Mouse (Mus musculus): ENCODE measurements around the gene Fank1. TPM values are rescaled to one million over a fixed set of nuclear protein-coding genes. Genes with fewer than 3 reads are reported as not detected.

Fank1 gene
- total RNA-seq, 2 experiments from 2014 or later = not detected

DNA sequence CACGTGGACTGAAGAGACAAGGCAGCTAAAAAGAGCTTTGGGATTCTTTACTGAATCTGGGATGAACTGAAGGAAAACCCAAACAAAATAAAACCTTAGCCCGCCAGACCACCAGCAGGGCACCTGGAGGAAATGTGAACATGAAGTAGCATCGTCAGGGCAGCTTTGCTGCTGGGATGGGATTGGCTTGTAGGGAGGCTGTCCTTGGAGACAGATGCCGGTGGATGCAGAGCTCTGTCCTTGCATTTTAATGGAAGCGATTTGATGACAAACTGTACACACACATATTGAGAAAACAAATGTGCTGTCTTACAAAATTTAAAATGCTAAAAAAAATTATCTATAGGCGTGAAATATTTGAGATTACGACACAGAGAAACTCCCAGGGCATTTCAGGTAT, 36.3 kb downstream of the Fank1 start:
- no peak for ATAC-seq (replicated peaks; ENCODE audit: low FRiP score, low TSS enrichment, poor library complexity, severe bottlenecking)

DNA sequence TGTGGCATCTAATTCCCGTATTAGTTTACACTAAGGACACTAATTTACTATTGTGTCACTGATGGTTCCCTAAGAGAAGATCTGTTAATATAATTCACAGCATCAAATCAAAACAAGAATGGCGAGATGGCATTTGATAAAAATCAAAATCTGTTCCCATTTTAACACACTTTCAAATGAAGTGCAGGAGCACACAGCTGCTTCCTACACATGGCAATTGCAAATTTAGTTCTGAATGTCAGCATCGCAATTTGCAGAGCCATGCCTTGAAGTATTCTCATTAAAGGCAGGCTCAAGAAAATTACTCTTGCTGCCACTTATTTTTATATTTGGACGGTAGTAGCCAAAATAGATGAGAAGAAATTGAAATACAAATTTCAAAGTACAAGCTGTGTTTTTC, 36.7 kb downstream of the Fank1 start:
- ATAC-seq (replicated peaks; ENCODE audit: low FRiP score, low TSS enrichment, poor library complexity, severe bottlenecking) = no peak

DNA sequence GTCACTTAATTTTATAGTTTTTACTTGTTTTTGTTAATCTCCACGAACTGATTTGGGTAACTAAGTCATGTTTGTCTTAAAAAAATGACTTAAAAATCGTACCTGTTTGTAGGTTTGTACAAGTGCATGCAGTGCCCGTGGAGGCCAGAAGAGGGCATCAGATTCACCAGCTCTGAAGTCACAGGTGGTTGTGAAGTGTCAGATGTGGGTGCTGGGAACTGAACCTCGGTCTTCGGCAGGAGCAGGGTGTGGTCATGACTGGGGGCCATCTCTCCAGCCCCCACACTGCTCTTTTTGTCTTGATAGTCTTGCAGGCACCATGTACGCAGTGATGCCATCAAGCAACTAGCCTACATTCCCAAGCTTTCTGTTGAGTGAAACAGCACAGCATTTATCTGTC, 47.1 kb downstream of the Fank1 start:
- no peak for ATAC-seq (replicated peaks; ENCODE audit: low FRiP score, low TSS enrichment, poor library complexity, severe bottlenecking)

DNA sequence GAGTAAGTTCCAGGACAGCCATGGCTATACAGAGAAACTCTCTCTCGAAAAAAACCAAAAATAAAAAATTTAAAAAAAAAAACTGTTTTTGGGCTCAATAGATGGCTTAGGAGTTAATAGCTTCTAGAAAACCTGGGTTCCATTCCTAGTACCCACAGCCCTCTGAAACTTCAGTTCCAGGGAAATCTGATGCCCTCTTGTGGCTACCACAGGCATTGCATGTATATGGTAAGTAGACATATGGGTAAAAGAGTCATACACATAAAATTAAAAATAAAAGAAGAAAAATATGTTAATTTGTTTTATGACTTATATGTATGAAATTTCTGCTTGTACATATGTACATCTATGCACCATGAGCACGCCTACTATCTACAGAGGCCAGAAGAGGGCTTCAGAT, 47.9 kb downstream of the Fank1 start:
- no peak for ATAC-seq (replicated peaks; ENCODE audit: low FRiP score, low TSS enrichment, poor library complexity, severe bottlenecking)

DNA sequence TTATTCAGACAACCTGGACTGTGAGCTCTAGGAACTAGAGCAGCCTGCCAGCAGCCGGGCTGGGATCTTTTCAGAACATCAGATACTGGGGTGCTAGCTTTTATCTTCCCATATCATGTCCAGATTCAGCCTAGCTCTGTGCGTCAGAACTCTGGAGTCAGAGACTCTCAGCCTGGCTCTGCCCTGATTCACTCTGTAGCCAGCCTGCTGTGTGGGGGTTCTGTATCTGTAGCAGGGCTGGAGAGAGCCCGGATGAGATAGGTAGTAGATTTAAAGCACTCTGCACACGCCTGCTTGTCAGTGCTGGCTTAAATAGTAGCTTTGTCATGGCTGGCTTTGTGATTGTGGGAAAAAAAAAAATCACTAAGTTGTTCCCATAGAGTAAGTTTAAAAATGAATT, 51.9 kb downstream of the Fank1 start:
- no peak for ATAC-seq (replicated peaks; ENCODE audit: low FRiP score, low TSS enrichment, poor library complexity, severe bottlenecking)

DNA sequence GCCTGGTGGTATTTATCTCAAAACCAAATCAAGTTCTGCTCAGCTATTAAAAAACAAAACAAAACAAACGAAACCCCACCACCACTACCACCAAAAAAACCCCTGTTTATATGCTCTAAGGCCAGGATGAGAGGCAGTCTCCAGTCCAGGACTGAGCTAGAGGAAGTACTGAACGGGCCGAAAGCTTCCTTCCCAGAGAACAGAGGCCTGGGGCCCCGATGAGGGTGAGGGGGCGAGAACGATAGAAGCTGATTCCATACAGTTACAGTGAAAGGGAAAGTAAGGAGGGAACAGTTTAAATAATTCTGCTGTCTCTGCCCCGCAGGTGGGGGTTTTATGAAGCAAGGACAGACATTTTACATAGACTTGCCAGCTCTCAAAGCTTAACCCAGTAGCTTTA, 52.9 kb downstream of the Fank1 start:
- no peak for ATAC-seq (replicated peaks; ENCODE audit: low FRiP score, low TSS enrichment, poor library complexity, severe bottlenecking)

DNA sequence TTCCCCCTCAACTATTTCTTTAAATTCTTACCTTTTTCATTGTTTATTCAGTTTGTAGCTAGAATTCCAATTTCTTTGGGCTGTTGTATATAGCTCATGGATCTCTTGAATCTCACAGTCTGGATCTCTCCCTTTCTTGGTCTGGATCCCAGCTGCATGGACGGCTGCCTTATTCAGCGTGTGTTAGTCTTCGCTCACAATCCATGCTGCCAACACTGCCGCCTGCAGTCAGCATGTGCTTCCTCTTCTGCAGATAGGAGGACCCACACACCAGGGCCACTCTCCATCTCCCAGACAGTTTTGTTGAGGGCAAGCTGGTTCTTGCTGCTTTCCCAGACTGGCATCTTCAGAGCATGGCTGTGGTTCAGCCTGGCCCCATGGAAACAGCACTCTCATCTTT, 62.9 kb downstream of the Fank1 start:
- ATAC-seq (replicated peaks; ENCODE audit: low FRiP score, low TSS enrichment, poor library complexity, severe bottlenecking) = no peak

DNA sequence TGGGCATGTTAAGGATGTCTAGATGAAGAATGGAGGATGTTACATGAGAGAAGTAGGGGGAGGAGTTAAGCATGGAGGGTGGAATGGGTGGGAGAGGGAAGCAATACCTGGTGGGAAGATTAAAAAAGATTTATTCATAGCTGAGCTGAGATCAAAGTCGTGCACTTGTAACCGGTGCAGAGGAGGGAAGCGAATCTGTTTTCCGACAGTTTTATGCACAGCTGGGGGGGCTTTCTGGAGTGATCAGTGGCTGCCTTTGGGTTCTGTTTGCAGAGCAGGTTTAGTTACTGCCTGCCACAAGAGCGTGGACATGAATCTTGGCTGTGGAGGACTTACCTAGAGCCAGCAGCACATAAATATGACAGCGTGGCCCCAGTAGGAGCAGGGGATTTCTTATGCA, 65.4 kb downstream of the Fank1 start:
- ATAC-seq (replicated peaks; ENCODE audit: low FRiP score, low TSS enrichment, poor library complexity, severe bottlenecking) = no peak

DNA sequence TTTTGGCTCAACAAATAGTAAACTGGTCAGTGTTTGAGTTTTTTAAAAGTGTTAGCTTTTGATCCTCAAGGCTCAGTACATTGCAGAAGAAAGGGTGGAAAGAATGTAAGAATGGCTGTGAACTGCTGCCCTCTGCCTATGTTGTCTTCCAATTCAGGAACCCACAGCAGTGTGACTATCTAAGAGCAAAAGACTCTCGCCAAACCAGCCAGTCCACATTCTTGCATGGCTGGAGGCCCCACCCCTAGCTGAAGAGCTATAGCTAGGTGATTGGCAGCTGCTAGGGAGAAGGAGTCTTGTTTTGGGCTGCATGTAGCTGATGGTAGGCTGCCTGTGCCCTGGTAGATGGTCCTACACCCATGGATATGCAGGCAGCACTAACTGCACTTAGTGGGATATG, 70.5 kb downstream of the Fank1 start:
- no peak for ATAC-seq (replicated peaks; ENCODE audit: low FRiP score, low TSS enrichment, poor library complexity, severe bottlenecking)

DNA sequence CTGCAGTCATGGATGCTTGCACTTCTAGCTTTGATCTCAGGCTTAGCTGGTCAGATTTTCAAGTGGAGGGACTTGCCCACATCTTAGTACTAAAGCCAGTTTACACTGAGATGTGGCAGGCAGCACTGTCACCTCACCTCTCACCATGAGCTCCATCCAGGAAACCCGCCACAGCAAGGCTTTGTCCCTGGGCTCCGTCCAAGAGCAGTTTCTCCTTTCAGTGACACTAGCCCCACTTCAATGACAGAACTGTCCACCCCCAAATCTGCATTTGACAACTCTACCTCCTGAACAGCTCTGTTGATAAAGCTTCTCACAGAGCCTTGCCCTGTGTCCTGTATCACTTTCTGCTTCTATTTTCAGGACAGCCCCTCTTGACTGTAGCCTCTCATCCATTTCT, 71.5 kb downstream of the Fank1 start:
- ATAC-seq (replicated peaks; ENCODE audit: low FRiP score, low TSS enrichment, poor library complexity, severe bottlenecking) = no peak

DNA sequence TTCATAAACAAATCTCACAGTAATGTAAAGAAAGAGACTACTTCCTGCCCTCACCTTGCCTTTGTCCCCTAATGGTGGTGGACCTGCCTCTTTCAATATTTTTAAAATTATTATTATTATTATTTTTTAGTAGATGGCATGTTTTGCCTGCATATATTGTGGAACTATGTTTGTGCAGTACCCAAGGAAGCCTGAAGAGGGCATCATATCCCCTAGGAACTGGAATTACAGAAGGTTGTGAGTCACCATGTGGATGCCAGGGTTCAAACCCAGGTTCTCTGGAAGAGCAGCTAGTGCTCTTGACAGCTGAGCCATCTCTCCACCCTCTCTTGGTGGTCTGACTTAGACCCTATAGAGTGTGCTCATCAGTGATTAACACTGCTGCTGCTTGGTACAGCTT, 74.1 kb downstream of the Fank1 start:
- ATAC-seq (replicated peaks; ENCODE audit: low FRiP score, low TSS enrichment, poor library complexity, severe bottlenecking) = no peak

DNA sequence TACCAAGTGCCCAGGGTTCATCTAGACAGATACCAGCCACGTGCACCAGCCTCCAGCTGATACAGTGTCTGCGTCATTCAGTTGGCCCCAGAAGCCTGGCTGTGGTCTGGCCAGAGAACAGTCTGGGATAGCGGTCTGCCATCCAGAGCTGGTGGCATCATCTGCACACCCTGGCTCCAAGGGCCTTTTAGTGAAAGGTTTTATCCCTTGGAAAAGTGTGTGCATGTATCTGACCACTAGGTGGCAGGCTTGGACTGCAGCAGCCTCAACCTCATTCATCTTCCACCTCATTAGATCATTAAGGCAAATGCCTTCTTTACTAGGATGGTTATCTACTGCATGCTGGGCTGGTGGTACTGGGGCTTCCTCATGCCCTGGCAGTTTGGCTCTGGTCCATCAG, 79.6 kb downstream of the Fank1 start:
- ATAC-seq (replicated peaks; ENCODE audit: low FRiP score, low TSS enrichment, poor library complexity, severe bottlenecking) = peak; percentile 86

DNA sequence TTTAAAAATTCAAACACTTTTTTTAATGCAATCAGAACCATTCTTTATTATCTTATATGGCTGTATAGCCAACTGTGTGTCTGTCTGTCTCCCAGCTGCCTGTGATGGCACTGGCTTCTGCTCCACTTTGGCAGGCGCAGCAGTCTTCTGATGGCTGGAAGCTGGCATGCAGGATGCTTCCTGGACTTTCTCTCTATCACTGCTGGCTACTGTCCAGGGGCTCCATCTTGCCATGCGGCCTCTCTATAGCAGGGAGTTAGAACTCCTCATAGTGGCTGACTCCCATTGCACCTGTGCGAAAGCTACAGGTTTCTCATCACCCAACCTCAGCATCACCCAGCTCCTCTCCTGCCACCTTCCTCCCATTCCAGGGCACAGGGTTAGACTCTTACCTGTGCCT, 81.8 kb downstream of the Fank1 start:
- ATAC-seq (replicated peaks; ENCODE audit: low FRiP score, low TSS enrichment, poor library complexity, severe bottlenecking) = no peak

DNA sequence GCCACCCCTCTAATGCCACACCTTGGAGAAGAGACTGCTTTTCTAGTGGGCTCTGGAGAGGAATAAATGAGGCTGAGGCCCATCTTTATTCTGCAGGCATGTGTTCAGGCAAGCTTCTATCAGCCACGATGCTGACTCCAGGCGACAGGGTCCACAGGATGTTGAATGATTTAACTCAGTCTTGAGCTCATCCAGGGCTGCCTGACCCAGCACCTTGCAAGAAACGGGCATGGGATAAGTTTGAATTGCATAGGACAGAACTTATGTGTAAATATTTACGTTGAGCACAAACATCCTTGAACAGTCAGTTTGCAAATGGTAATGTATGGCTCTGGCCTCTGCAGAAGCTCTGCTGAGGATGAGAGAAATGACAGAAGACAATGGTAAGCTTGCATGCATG, 82.9 kb downstream of the Fank1 start:
- ATAC-seq (replicated peaks; ENCODE audit: low FRiP score, low TSS enrichment, poor library complexity, severe bottlenecking) = no peak

DNA sequence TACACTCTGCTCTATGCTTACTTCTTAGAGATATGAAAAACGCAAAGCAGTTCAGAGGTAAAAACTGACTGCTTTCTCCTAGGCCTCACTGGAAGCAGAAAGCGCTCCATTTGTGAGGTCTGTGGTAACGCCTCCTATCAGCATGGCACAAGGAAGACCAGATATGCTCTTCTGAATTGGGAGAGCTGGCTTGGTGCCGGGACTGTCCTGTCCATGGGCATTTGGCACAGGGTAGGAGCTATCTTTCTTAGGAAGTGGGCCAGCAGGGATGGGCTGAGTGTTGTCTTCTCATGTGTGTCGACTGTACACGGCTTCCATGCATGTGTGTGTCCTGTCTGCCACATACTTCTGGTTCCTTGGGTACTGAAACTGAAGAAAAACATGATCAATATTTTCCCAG, 85.6 kb downstream of the Fank1 start:
- no peak for ATAC-seq (replicated peaks; ENCODE audit: low FRiP score, low TSS enrichment, poor library complexity, severe bottlenecking)

DNA sequence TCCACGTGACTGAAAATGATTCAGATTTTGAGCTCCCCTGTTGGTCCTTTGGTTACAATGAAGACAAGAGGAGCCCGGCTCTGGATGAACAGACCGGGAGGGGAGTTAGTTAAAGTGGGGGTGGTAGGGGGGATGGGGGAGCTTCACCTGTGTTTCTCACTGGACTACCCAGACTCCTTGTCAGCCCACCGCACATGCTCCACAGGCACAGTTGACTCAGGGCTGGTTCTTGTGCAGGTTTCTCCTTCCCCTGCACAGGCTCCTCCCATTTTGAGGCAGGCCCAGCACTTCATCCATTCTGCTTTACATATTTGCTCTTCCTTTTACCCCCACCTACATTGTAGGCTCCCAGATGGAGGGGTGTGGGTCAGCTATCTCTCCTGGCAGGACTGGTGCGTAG, 86.1 kb downstream of the Fank1 start:
- ATAC-seq (replicated peaks; ENCODE audit: low FRiP score, low TSS enrichment, poor library complexity, severe bottlenecking) = no peak

DNA sequence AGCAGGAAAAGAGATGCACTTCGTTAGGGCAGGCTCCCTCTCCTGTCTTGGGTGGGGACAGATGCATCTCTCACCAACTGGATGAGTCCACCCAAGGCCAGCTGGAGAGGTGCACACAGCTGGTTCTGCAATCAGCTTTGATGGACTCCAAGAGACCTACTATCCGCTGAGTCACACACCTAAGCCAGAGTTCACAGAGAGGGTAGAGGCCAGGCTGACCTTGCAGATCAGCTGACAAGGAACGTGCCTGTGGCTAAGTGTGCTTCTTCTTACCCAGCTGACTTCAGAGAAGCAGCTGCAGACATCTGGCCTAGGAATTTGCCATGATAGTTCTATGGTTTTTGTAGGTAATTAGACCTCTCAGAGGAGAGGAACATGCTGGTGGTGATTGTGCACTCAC, 86.5 kb downstream of the Fank1 start:
- ATAC-seq (replicated peaks; ENCODE audit: low FRiP score, low TSS enrichment, poor library complexity, severe bottlenecking) = no peak

DNA sequence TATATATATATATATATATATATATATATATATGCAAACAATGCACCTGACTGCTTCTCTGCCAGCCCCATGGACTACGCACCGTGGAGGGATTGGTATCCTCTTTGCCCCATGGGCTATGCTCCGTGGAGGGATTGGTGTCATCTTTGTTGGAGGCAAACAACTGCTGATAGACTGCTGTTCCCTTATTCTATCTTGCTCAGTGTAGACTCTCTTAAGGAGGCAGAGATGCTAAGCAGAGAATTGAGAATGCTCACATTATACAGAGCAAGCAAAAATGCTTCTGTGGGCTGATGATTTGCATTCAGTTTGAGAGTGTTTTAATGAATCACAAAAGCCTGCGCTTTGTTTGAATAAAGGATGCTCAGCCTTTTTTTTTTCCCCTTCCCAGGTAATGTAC, 87.0 kb downstream of the Fank1 start:
- ATAC-seq (replicated peaks; ENCODE audit: low FRiP score, low TSS enrichment, poor library complexity, severe bottlenecking) = no peak

DNA sequence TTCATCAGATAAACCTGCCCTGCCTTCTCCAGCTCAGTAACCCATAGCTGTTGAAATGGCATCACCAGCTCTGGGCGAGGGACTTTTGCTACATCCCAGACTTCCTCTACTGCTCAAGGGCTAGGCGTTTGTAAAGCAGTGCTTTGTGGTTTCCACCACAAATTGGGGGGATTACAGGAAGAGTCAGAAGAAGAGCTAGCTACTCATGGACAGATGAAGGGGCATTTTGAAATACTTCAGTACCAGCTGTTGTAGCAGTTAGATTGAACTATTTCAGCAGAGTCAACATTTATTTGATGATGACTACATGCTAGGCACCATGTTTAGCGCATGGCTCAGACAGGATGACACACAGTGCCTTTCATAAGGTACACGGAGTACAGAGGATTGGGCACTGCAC, 93.6 kb downstream of the Fank1 start:
- ATAC-seq (replicated peaks; ENCODE audit: low FRiP score, low TSS enrichment, poor library complexity, severe bottlenecking) = no peak

DNA sequence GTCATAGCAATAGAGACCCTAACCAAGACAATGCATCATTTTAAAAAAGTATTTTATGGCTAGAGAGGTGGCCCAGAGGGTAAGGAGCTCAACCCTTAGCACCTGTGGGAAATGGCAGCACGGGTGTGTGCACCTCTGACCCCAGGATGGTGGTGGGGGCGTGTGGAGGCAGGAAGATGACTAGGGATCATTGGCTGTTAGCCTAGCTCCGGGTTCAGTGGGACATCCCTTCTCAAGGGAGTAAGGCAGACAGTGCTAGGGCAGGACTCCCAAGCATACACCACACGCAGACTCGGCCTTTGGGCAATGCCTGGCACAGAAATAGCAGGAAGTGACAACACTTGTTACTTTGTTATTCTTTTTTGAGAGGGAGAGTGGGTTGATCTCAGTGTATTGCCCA, 96.0 kb downstream of the Fank1 start:
- no peak for ATAC-seq (replicated peaks; ENCODE audit: low FRiP score, low TSS enrichment, poor library complexity, severe bottlenecking)

DNA sequence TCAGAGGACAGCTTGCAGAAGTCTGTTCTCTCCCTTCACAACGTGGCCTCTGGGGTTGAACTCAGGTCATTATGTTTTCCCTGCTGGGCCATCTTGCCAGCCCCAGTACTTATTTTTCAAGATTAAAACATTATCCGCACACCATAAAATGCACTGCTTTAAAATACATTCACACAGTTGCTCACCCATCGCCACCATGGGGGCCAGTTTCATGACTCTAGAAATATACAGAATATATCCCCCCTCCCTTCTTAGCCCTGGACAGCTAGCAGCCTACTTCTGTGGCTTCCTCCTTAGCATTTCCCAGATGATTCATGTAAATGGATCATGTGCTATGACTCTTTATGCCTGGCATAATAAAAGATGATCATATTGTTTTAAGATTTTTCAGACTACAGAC, 99.5 kb downstream of the Fank1 start:
- ATAC-seq (replicated peaks; ENCODE audit: low FRiP score, low TSS enrichment, poor library complexity, severe bottlenecking) = no peak

DNA sequence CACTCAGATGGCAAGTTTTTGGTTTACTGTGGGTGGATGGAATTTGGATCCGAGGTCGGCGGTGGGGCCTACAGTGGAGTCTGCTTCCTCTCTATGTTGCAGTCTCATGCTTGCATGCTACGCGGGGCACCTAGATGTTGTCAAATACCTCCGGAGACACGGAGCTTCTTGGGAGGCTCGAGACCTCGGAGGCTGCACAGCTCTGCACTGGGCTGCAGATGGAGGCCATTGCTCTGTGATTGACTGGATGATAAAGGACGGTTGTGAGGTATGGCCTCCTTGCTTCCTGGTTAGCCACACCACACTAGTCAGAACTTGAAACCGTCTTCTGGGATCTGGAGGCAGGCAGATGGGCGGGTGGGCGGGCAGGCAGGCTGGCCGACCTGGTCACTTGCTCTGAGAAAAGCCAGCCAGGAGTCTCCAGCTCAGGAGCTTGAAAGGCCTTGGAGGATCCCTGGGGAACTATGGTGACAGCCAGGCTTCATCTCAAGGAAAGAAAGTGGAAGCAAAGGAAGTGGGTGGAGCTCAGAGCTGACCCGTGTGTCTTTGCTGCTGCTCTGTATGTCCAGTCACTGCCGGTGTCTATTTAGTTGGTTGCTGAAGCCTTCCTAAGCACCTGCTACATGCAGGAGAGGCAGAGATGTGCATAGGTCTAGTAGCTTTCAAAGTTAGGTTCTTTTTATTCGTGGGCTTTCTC, 100.1 kb downstream of the Fank1 start:
- no peak for ATAC-seq (replicated peaks; ENCODE audit: low FRiP score, low TSS enrichment, poor library complexity, severe bottlenecking)
